Mouse (Mus musculus) hindbrain, embryonic 16.5 days (tissue): ENCODE data around the gene Ptprd. TPM values are rescaled to one million over a fixed set of nuclear protein-coding genes. Genes with fewer than 3 reads are reported as not detected.

Source experiments
- ATAC-seq: fragments of 200-750 bp; cut with Nextera tagmentation; 2 replicates; pipeline ENCODE4 v1.8.0; 2017; ENCODE audit warnings: moderate TSS enrichment, moderate library complexity
- H3K27ac ChIP-seq: fragments of 300-500 bp; sonication (generic); 2 replicates; pipeline ENCODE4 v1.5.1; 2014; ENCODE audit warnings: low read depth, mild to moderate bottlenecking, control low read depth, low read length, moderate library complexity
- H3K27me3 ChIP-seq: fragments of 300-500 bp; sonication (generic); replicated peaks from 2 replicates; pipeline ENCODE4 v1.6.1; 2014; ENCODE audit warnings: low read length; ENCODE audit not compliant: control insufficient read depth, insufficient read depth
- H3K36me3 ChIP-seq: fragments of 300-500 bp; sonication (generic); 2 replicates; pipeline ENCODE4 v1.6.1; 2014; ENCODE audit warnings: mild to moderate bottlenecking, low read length, moderate library complexity, mixed read lengths; ENCODE audit not compliant: control insufficient read depth, insufficient read depth
- H3K4me1 ChIP-seq: fragments of 300-500 bp; sonication (generic); 2 replicates; pipeline ENCODE4 v1.6.1; 2014; ENCODE audit warnings: low read depth, low read length; ENCODE audit not compliant: control insufficient read depth, insufficient read depth
- H3K4me2 ChIP-seq: fragments of 300-500 bp; sonication (generic); 2 replicates; pipeline ENCODE4 v1.6.1; 2014; ENCODE audit warnings: mild to moderate bottlenecking, low read length, control low read depth, moderate library complexity
- H3K4me3 ChIP-seq: fragments of 300-500 bp; sonication (generic); 2 replicates; pipeline ENCODE4 v1.5.1; 2014; ENCODE audit warnings: mild to moderate bottlenecking, low read length, control low read depth, moderate library complexity
- H3K9ac ChIP-seq: fragments of 300-500 bp; sonication (generic); 2 replicates; pipeline ENCODE4 v1.6.1; 2014; ENCODE audit warnings: low read depth, mild to moderate bottlenecking, control low read depth, low read length, moderate library complexity
- H3K9me3 ChIP-seq: fragments of 300-500 bp; sonication (generic); 2 replicates; pipeline ENCODE4 v1.6.1; 2014; ENCODE audit warnings: mild to moderate bottlenecking, low read length, moderate library complexity; ENCODE audit not compliant: control insufficient read depth
- WGBS: fragments of 180-500 bp; shearing (Covaris S2); extraction: QIAGEN DNeasy Blood & Tissue Kit; methylation state at CpG from one replicate; pipeline ENCODE4 v1.1.7; 2014; 5-methylcytosine and 5-hydroxymethylcytosine counted together
- polyA plus RNA-seq: library from polyadenylated mRNA; unstranded; fragments of >200 nt; fragmentation: Nextera tagmentation; extraction: Ambion mirVana; gene quantifications from 2 replicates; pipeline ENCODE4 v1.2.1, GENCODE M21; 2015

The Ptprd gene
- polyA plus RNA-seq, 1 experiment from 2014 or later: 71.6 TPM

GRCm38 (mm10) chr4:76387887-76388286 is 1823.9 kb downstream of the Ptprd start:
- no peak overlapping the region for H3K9ac ChIP-seq
- WGBS: 86% methylated on average over 5 of the region's 5 CpGs
- no peak overlapping the region for H3K4me3 ChIP-seq
- no peak for ATAC-seq
- H3K36me3 ChIP-seq: no peaks in the 10 kb centered on the region
- no peaks in the 10 kb centered on the region for H3K27me3 ChIP-seq
- H3K4me1 ChIP-seq: no peaks in the 10 kb centered on the region
- no peak overlapping the region for H3K27ac ChIP-seq
- H3K4me2 ChIP-seq: no peak overlapping the region
- no peaks in the 10 kb centered on the region for H3K9me3 ChIP-seq

- Histone ChIP-seq H3K9me3 (no peaks in the 10 kb centered on the region), H3K27me3 (no peaks in the 10 kb centered on the region), H3K4me1 (no peaks in the 10 kb centered on the region), H3K4me3 (no peak overlapping the region), H3K27ac (no peak overlapping the region), H3K36me3 (no peaks in the 10 kb centered on the region), H3K4me2 (no peak overlapping the region), H3K9ac (no peak overlapping the region)
- 0 out of 2 replicates have a peak, but pooled peaks have one; percentile 27 for ATAC-seq
- 68% methylated on average over 7 of the region's 7 CpGs for WGBS
Measured at GRCm38 (mm10) chr4:76386978-76387824, 1824.6 kb downstream of the Ptprd start.

- 90% methylated on average over 5 of the region's 5 CpGs for WGBS
- no peak for ATAC-seq
Measured at GRCm38 (mm10) chr4:76385818-76386217, 1825.9 kb downstream of the Ptprd start.

GRCm38 (mm10) chr4:76380312-76380917 is 1831.3 kb downstream of the Ptprd start:
- Histone ChIP-seq H3K4me1 (peaks cover 6% of the 10 kb centered on the region), H3K9ac (no peak overlapping the region), H3K27ac (0 out of 2 replicates have a peak overlapping the region, but pooled peaks have one; percentile 23), H3K27me3 (no peaks in the 10 kb centered on the region), H3K4me3 (no peak overlapping the region), H3K36me3 (no peaks in the 10 kb centered on the region), H3K9me3 (no peaks in the 10 kb centered on the region), H3K4me2 (peak overlapping the region; percentile 12; the same call in 1 of the 2 replicates)
- 48% methylated on average over 6 of the region's 6 CpGs for WGBS
- ATAC-seq: peak; percentile 62

More at GRCm38 (mm10) chr4:76385818-76386217, 1825.9 kb downstream of the Ptprd start:
- Histone ChIP-seq H3K9me3 (no peaks in the 10 kb centered on the region), H3K4me2 (no peak overlapping the region), H3K4me3 (no peak overlapping the region), H3K4me1 (no peaks in the 10 kb centered on the region), H3K9ac (no peak overlapping the region), H3K36me3 (no peaks in the 10 kb centered on the region), H3K27me3 (no peaks in the 10 kb centered on the region), H3K27ac (no peak overlapping the region)

- WGBS: 25% methylated on average over 4 of the region's 4 CpGs
- Histone ChIP-seq H3K36me3 (no peaks in the 10 kb centered on the region), H3K9me3 (no peaks in the 10 kb centered on the region), H3K4me2 (no peak overlapping the region), H3K9ac (no peak overlapping the region), H3K27me3 (no peaks in the 10 kb centered on the region), H3K4me3 (no peak overlapping the region), H3K27ac (no peak overlapping the region), H3K4me1 (peaks cover 20% of the 10 kb centered on the region)
- ATAC-seq: peak; percentile 68
Measured at GRCm38 (mm10) chr4:76370041-76370880, 1841.5 kb downstream of the Ptprd start.

- WGBS: 57% methylated on average over 3 of the region's 3 CpGs
Measured at GRCm38 (mm10) chr4:76369101-76369500, 1842.7 kb downstream of the Ptprd start.

GRCm38 (mm10) chr4:76368291-76368690 is 1843.5 kb downstream of the Ptprd start:
- Histone ChIP-seq H3K27me3 (no peaks in the 10 kb centered on the region), H3K4me1 (peaks cover 23% of the 10 kb centered on the region), H3K27ac (no peak overlapping the region), H3K4me3 (no peak overlapping the region), H3K36me3 (no peaks in the 10 kb centered on the region), H3K4me2 (no peak overlapping the region), H3K9me3 (no peaks in the 10 kb centered on the region), H3K9ac (no peak overlapping the region)
- ATAC-seq: no peak
- WGBS: 88% methylated on average over 2 of the region's 2 CpGs

More at GRCm38 (mm10) chr4:76369101-76369500, 1842.7 kb downstream of the Ptprd start:
- H3K4me2 ChIP-seq: no peak overlapping the region
- H3K4me1 ChIP-seq: peaks cover 20% of the 10 kb centered on the region
- no peak overlapping the region for H3K9ac ChIP-seq
- H3K9me3 ChIP-seq: no peaks in the 10 kb centered on the region
- H3K27ac ChIP-seq: no peak overlapping the region
- no peak overlapping the region for H3K4me3 ChIP-seq
- no peaks in the 10 kb centered on the region for H3K27me3 ChIP-seq
- ATAC-seq: no peak
- H3K36me3 ChIP-seq: no peaks in the 10 kb centered on the region

GRCm38 (mm10) chr4:76367285-76367684 is 1844.5 kb downstream of the Ptprd start:
- Histone ChIP-seq H3K27ac (no peak overlapping the region), H3K9ac (no peak overlapping the region), H3K9me3 (no peaks in the 10 kb centered on the region), H3K4me2 (no peak overlapping the region), H3K36me3 (no peaks in the 10 kb centered on the region), H3K4me1 (peaks cover 24% of the 10 kb centered on the region), H3K27me3 (no peaks in the 10 kb centered on the region), H3K4me3 (no peak overlapping the region)
- WGBS: 80% methylated on average over 3 of the region's 3 CpGs
- no peak for ATAC-seq
